Mouse (Mus musculus) liver, embryonic 11.5 days (tissue): ENCODE results near the gene Mup8. TPM values are rescaled to one million over a fixed set of nuclear protein-coding genes. Genes with fewer than 3 reads are reported as not detected.
"Not testable (repeated sequence)": the region's sequence is repeated elsewhere in the genome, so short reads cannot be mapped to it uniquely, and the experiment has no call there.

Source experiments
- ATAC-seq: fragments of 200-750 bp; cut with Nextera tagmentation; replicated peaks from 2 replicates; pipeline ENCODE4 v1.8.0; 2017; ENCODE audit warnings: moderate number of reproducible peaks, mild to moderate bottlenecking, moderate TSS enrichment, moderate library complexity; ENCODE audit not compliant: low FRiP score
- DNase-seq: peaks from one replicate; pipeline ENCODE4 v3.0.0-alpha.2; 2017; ENCODE audit warnings: low spot score
- H3K27ac ChIP-seq: fragments of 300-500 bp; sonication (generic); 2 replicates; pipeline ENCODE4 v1.5.1; 2014; ENCODE audit warnings: mild to moderate bottlenecking, low read depth, low read length, control low read depth
- H3K27me3 ChIP-seq: fragments of 300-500 bp; sonication (generic); replicated peaks from 2 replicates; pipeline ENCODE4 v1.6.1; 2014; ENCODE audit warnings: low read length, mixed read lengths; ENCODE audit not compliant: control insufficient read depth, insufficient read depth
- H3K36me3 ChIP-seq: fragments of 300-500 bp; sonication (generic); 2 replicates; pipeline ENCODE4 v1.6.1; 2014; ENCODE audit warnings: mild to moderate bottlenecking, low read length, moderate library complexity, mixed read lengths; ENCODE audit not compliant: control insufficient read depth, insufficient read depth
- H3K4me1 ChIP-seq: fragments of 300-500 bp; sonication (generic); replicated peaks from 2 replicates; pipeline ENCODE4 v1.6.1; 2014; ENCODE audit warnings: low read length, mixed read lengths; ENCODE audit not compliant: control insufficient read depth, insufficient read depth
- H3K4me2 ChIP-seq: fragments of 300-500 bp; sonication (generic); 2 replicates; pipeline ENCODE4 v1.6.1; 2014; ENCODE audit warnings: mild to moderate bottlenecking, control low read depth, moderate library complexity
- H3K4me3 ChIP-seq: fragments of 300-500 bp; sonication (generic); 2 replicates; pipeline ENCODE4 v1.5.1; 2014; ENCODE audit warnings: low read depth, low read length, control low read depth
- H3K9ac ChIP-seq: fragments of 300-500 bp; sonication (generic); 2 replicates; pipeline ENCODE4 v1.6.1; 2014; ENCODE audit warnings: low read depth, low read length, control low read depth
- H3K9me3 ChIP-seq: fragments of 300-500 bp; sonication (generic); 2 replicates; pipeline ENCODE4 v1.6.1; 2016; ENCODE audit warnings: low read length, inconsistent platforms, mixed read lengths; ENCODE audit not compliant: control insufficient read depth
- WGBS: fragments of 180-500 bp; shearing (Covaris S2); extraction: QIAGEN DNeasy Blood & Tissue Kit; methylation state at CpG from one replicate; pipeline ENCODE4 v1.1.7; 2014; 5-methylcytosine and 5-hydroxymethylcytosine counted together
- polyA plus RNA-seq: library from polyadenylated mRNA; unstranded; fragments of >200 nt; fragmentation: Nextera tagmentation; extraction: Ambion mirVana; gene quantifications from 2 replicates; pipeline ENCODE4 v1.2.1, GENCODE M21; 2014

Mup8 gene
- not detected in 2 replicates for polyA plus RNA-seq

DNA sequence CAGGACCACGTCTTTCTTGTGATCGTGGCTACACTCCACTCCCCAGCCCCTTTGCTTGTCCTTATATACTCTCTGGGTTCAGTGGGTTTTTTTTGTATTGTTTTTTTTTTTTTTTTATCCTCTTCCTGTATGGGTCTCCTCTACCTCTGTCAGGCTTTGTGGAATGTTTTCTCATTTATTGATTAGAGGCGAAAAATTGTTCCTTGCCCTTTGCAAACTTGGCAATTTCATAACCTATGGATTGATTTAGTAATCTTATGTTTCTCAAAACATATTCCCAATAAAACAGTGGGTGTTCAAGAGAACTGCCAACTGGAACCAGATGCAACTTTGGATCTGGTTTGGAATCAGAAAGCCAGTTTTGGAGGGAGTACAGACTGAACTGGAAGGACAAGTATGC, at the start of gene Mup8:
Gene Mup8, minus strand, starts transcription at position 101 of the 400 bp plus-strand sequence.
- H3K27me3 ChIP-seq, H3K4me1 ChIP-seq, H3K36me3 ChIP-seq, ATAC-seq, H3K9ac ChIP-seq, H3K4me3 ChIP-seq, H3K4me2 ChIP-seq, H3K27ac ChIP-seq, H3K9me3 ChIP-seq, DNase-seq: not testable (repeated sequence)
- WGBS: 77% methylated on average over 3 of the region's 3 CpGs

GRCm38 (mm10) chr4:60265977-60266770, 43.8 kb upstream of the Mup8 start:
- H3K4me1 ChIP-seq, H3K9ac ChIP-seq, H3K27me3 ChIP-seq, H3K9me3 ChIP-seq, ATAC-seq, H3K27ac ChIP-seq, H3K4me2 ChIP-seq, H3K36me3 ChIP-seq, DNase-seq, H3K4me3 ChIP-seq: not testable (repeated sequence)
- WGBS: 77% methylated on average over 10 of the region's 11 CpGs

GRCm38 (mm10) chr4:60262706-60263105, 40.3 kb upstream of the Mup8 start:
- not testable (repeated sequence) for DNase-seq, H3K9ac ChIP-seq, H3K4me2 ChIP-seq, H3K27ac ChIP-seq, ATAC-seq, H3K4me3 ChIP-seq, H3K4me1 ChIP-seq, H3K36me3 ChIP-seq, H3K27me3 ChIP-seq, H3K9me3 ChIP-seq
- 94% methylated on average over 3 of the region's 4 CpGs for WGBS

Other genes starting within 250 kb of the Mup8 start
- gene Mup7, start 152.1 kb downstream of the Mup8 start, polyA plus RNA-seq: not detected in 2 replicates
- gene Mup2, start 68.3 kb downstream of the Mup8 start, polyA plus RNA-seq: not detected in 2 replicates
- gene Mup9, start 199.4 kb upstream of the Mup8 start, polyA plus RNA-seq: not detected in 2 replicates